Mouse (Mus musculus): ENCODE measurements around the gene Akain1.

Akain1 gene

GRCm38 (mm10) chr17:69438990-69439491 lies at the start of gene Akain1:
Gene Akain1, plus strand, starts transcription at chr17:69439326.
- peak; percentile 61 for DNase-seq (ENCODE audit: low read depth, low spot score)

- peak; percentile 18 for DNase-seq (ENCODE audit: low read depth, low spot score)
Observed at GRCm38 (mm10) chr17:69396147-69397033, 42.7 kb upstream of the Akain1 start.

DNA sequence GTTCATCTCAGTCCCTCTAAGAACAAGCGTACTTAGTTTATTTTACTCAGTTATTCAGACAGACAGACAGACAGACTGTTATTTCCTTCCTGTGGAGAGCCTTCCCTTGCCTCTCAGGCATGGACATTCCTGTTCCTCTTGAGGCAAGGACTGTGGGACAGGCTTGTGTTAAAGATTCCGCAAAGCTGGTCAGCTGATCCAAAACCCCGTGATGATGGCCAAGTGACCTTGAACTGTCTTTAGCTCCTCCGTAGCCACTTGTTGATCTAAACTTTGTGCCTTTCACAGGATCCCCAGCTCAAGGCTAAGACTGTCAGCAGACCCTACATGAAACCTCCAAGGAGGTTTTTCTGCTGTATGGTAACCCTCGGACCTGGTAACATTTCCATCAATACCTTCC lies 42.0 kb upstream of the Akain1 start:
- DNase-seq (ENCODE audit: low read depth, low spot score): peak; percentile 13

- peak; percentile 44 for DNase-seq (ENCODE audit: low read depth, low spot score)
Observed at GRCm38 (mm10) chr17:69398092-69398491, 41.0 kb upstream of the Akain1 start.

DNA sequence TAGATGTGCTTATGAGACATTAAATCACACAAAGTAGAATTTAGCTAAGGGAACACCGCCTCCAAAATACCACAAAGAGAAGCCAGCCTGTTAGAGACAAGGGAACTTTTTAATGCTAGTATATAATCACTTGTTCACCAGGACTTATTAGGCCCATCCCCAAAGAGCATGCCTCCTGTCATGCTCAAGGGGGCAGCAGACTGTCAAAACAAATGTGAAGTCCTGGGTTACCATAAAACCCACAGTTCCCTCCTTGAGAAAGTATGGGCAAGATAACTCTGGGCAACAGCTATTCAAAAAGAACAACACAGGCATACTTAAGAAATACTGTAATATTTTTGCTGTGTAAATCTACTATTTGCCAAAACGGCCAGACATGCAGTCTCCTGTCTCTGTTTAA lies 38.0 kb upstream of the Akain1 start:
- no peak for DNase-seq (ENCODE audit: low read depth, low spot score)

DNA sequence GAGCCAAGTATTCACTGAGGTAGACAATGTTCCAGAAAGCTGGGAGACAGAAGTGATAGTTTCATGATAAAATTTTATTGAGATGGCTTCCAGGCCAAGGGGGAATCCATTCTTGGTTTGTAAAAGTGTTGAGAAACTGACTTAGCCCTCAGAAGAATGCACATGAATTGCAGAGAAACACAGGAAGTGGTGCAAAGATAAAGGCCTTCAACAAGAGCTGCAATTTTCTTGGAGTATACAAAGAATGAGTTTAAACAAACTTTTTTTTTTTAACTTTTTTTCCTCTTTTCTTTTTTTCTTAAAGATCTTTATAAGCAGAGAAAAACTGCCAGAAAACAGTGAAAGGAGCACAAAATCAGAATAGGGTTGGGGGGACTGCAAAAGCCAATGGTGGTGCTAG lies 23.0 kb upstream of the Akain1 start:
- DNase-seq (ENCODE audit: low read depth, low spot score): no peak

- DNase-seq (ENCODE audit: low read depth, low spot score): peak; percentile 91
Observed at GRCm38 (mm10) chr17:69416920-69417661, 22.0 kb upstream of the Akain1 start.

DNA sequence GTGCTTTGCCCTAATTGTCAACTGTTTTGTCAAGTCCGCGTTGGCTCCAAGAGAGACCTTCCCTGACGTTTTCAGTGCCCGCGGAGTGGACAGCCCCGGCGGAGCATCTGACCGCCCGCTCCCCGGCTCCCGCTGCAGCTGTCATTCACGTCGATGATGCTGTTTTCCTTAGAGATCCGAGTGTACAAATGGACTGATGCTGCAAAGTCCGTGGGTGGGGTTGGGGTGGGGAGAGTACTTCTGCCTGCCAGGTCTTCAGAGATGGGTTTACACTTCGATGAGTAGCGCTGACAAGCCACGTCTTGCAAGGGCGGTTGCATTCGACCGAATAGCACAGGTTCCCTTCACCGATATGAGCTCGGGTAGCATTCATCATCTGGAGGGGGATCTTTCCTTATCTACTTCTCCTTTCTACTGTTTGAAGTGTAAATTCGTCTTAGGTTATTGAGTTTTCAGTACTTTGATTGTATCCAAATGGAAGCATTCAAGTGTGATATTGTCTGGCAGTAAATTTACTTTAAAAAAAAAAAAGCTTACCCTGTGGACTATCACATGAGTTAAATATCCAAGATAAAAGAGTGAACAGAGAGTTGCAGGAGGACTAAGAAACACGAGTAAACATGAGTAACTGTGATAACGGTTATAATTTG lies 21.3 kb upstream of the Akain1 start:
- DNase-seq (ENCODE audit: low read depth, low spot score): peak; percentile 14

DNA sequence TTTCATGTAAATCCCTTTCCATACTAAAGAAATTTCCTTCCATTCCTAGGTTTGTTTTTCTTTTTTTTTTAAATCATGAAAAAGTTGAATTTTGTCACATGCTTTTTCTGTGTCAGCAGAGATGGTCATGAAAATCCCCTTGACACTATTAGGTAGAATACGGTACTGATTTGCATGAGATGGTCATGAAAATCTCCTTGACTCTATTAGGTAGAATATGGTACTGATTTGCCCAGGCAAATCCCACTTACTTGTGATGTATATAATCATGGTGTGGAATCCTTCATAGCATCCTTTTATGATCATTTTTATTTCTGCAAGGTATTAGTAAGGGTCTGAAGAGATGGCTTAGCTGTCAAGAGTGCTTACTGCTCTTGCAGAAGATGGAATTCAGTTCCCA lies 17.5 kb upstream of the Akain1 start:
- DNase-seq (ENCODE audit: low read depth, low spot score): peak; percentile 84

- no peak for DNase-seq (ENCODE audit: low read depth, low spot score)
Observed at GRCm38 (mm10) chr17:69437836-69438235, 1.3 kb upstream of the Akain1 start.

DNA sequence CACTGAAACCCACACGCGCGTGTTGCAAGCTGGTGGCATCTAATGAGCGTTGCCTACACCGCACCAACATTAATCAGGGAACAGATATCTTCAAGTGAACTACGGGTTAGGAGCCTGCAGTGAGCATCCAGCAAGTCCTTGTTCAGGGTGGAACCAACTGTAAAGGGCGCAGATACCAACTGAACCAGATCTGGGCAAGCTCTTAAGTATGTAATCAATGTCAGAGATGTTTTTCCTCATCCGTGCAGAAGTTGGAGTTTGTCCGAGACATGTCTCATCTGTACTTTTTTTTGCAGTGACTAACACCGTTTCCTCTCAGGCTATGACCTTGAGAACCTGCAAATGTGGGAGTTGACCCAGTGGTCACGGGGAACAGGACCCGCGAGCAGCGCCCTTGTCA lies 640 bp upstream of the Akain1 start:
- no peak for DNase-seq (ENCODE audit: low read depth, low spot score)

DNA sequence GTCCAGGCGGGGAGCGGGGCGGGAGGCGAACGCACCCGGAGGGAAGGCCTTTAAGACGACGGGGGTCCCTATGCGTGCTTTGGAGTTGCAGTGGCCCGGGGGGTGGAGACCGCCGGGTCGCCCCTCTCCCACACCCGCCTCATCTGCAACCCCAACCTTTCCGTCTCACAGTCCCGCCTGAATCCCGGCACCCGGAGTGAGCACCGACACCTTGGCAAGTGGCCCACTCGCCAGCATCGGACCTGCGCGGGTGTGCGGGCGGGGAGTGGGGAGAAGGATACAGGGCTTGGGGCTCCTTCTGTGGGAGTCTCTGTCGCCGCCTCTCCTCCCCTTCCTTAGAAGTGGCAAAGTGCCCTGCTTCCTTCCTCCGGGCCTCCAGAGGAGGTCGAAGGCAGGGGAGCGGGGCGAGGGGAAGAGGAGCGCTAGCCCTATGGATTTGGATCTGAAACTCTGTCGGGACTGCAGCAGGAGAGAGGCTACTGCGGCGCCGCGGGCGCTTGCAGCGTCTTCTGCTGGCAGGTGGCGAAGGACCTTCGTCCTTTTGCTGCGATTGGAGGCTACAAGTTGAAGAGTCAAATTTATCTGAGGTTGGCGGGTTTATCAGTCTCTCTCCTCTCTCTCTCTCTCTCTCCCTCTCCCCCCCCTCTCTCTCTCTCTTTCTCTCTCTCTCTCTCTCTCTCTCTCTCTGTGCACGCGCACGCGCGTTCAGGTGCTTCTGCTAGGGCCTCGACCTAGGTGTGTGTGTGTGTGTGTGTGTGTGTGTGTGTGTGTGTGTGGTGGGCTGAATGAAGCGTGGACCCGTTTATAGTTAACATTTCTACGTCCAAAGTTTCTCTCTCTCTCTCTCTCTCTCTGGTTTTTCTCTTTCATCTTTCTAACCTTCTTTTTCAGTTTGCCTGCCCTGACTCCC lies 700 bp downstream of the Akain1 start:
- DNase-seq (ENCODE audit: low read depth, low spot score): peak; percentile 60

DNA sequence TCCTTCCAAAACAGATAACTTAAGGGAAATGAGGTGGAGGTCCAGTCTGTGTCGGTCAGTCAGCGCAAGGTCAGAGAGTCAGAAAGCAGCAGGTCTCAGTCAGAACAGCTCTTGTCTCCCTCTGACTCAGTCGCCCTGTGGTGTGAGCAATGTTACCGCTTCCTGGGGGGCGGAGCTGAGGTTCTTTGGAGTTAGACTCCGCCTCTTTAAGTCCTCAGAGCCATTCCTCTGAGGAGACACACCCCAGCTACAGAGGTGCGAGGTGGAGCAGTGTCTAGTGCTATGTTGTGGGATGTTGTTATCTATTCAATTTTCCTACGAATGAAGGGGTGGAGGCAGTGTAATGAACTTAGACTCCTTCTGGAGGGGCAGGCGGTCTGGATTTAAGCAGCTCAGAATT lies 1.9 kb downstream of the Akain1 start:
- peak; percentile 74 for DNase-seq (ENCODE audit: low read depth, low spot score)

- no peak for DNase-seq (ENCODE audit: low read depth, low spot score)
Observed at GRCm38 (mm10) chr17:69448679-69449078, 9.6 kb downstream of the Akain1 start.

- DNase-seq (ENCODE audit: low read depth, low spot score): no peak
Observed at GRCm38 (mm10) chr17:69461680-69462079, 22.6 kb downstream of the Akain1 start.

GRCm38 (mm10) chr17:69463037-69463436 lies 23.9 kb downstream of the Akain1 start:
- DNase-seq (ENCODE audit: low read depth, low spot score): no peak

DNA sequence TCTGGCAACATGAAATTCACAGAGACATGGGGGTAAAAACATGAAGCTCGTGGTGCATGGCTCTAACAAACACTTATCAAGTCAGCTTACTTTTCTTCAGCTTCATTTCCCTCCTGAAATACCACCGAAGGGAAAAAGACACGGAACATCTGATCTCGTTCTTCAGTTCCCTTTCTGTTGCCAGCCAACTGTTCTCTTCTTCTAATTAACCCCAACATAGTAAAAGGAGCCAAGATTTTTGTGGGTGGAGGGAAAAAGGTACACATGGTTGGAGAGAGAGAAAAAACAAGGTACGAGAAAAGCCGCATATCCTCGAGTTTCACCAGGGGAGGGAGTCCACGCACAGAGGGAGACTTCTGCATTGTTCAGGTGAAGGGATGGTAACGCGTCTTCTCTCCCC lies 32.0 kb downstream of the Akain1 start:
- no peak for DNase-seq (ENCODE audit: low read depth, low spot score)

DNA sequence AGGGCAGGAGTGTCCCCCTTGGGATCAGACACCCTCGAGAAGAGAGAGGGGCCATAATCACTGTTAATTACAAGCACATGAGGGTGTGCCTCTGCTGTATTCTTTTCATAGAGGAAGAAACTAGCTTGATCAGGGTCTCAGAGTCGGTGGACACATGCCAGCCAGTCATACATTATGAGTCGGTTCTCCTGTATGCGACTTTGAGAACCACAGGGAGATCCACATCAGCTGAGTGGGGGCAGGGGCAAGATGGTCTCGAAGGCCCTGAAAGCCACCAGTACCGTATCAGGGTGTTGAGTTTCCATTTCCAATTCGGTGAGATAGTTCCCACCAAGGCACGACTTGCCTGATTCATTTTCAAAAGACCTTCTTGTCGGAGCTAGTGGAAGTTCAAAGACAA lies 33.3 kb downstream of the Akain1 start:
- DNase-seq (ENCODE audit: low read depth, low spot score): no peak

GRCm38 (mm10) chr17:69474084-69474483 lies 35.0 kb downstream of the Akain1 start:
- DNase-seq (ENCODE audit: low read depth, low spot score): no peak

DNA sequence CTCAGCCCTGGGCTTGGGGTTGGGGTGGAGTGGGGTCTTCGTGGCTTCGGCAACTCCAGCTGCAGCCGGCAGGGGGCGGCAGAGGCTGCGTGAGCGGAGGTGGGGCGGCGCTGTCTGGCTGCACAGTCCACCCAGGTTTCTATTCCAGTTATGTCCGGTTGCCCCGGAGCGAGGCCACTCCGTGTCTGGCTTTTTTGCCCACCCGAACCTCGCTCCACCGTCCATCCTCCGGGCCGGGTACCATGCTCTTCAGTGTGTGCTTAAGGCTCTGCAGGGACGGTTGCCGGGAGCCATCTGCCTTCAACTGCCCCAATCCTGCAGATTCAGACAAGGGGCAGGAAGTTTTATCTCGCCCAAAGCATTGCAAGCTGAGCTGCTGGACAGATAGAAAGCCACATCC lies 36.3 kb downstream of the Akain1 start:
- DNase-seq (ENCODE audit: low read depth, low spot score): peak; percentile 58

DNA sequence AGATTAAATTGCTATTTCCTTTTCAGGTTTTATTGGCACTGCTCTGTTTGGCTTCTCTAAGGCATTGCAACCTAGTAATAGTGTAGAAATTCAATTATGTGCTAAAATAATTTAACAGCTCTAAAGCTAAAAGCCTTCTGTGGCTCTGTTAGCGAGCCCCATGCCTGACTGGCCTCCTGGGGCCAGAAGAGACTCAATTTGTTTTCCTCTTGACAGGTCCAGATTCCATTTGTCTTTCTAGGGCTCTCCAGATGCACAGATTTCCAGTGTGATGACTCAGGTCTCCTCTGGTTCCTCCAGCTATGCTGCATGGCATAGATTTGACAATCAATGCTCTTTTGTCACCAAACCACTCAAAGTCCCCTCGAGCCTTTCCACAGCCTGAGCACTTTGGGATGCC lies 38.4 kb downstream of the Akain1 start:
- no peak for DNase-seq (ENCODE audit: low read depth, low spot score)
